Mouse (Mus musculus) cortical plate, adult 2 months (tissue): Measurements from ENCODE around the gene Cyp2j6. TPM values are rescaled to one million over a fixed set of nuclear protein-coding genes. Genes with fewer than 3 reads are reported as not detected.

ENCODE experiments used
- H3K27ac ChIP-seq: fragments of 200-500 bp; 2 replicates; pipeline ENCODE4 v1.5.1; 2012; ENCODE audit warnings: low read length, control low read depth, inconsistent platforms; ENCODE audit not compliant: insufficient read depth
- H3K4me1 ChIP-seq: fragments of 200-500 bp; 2 replicates; pipeline ENCODE4 v1.6.1; 2011; ENCODE audit warnings: low read length; ENCODE audit not compliant: control insufficient read depth, insufficient read depth
- H3K4me3 ChIP-seq: fragments of 200-500 bp; 2 replicates; pipeline ENCODE4 v1.5.1; 2011; ENCODE audit warnings: mild to moderate bottlenecking, low read length, control low read depth; ENCODE audit not compliant: insufficient read depth
- CTCF ChIP-seq: fragments of 200-500 bp; IDR thresholded peaks from 2 replicates; pipeline ENCODE4 v1.5.1; 2011; ENCODE audit warnings: mild to moderate bottlenecking, control low read depth, low read length; ENCODE audit not compliant: insufficient read depth; ENCODE audit errors: extremely low read depth
- POLR2A ChIP-seq: fragments of 200-500 bp; IDR thresholded peaks from 2 replicates; pipeline ENCODE4 v1.6.1; 2011; ENCODE audit warnings: mild to moderate bottlenecking, low read length, control low read depth; ENCODE audit not compliant: insufficient read depth; ENCODE audit errors: extremely low read depth
- polyA plus RNA-seq: library from polyadenylated mRNA; depleted of rRNA; stranded (reverse); fragments of >200 nt; gene quantifications from 2 replicates; pipeline ENCODE4 v1.2.3, GENCODE M21; 2012; rRNA removed

Gene Cyp2j6
- polyA plus RNA-seq, 1 experiment, result 14.3 TPM

DNA sequence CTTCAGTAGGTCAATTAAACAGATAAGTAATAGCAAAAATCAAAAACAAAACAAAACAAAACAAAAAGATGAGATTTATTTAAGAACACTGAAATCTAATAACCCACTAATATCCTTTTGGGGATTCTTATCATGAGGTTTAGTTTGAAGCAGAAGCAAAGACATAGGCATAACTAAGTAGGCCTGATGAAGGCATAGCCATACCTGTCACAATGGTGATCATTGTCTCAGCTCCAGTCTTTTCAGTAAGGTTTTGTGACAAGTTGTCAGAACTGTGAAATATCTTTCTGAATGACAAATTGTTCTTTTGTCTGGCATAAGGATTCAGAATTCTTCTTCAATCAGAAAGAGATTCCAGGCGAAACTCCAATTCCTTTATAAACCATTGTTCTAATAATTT is 6.3 kb upstream of the Cyp2j6 start:
- H3K27ac ChIP-seq, result no peak overlapping the region
- no peak for TF ChIP-seq CTCF
- TF ChIP-seq POLR2A, result no peak
- H3K4me3 ChIP-seq, result no peak overlapping the region
- H3K4me1 ChIP-seq, result no peaks in the 10 kb centered on the region

DNA sequence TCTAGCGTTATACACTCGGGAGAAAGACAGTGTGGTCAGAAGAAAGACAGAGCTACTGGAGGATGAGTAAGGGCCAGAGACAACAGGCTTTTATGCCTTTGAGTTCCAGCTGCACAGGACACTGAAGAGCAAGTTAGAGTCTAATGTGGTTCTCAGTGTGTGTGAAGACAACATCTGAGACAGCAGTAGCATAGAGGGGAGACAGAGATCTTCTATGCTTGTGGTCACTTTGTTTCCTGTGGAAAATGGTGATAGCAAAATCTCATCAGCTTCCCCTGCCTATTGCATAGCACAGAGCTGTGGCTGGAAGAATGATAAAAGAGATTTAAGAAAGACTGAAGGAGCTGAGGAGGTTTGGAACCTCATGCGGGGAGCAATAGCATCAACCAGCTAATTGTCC is 1.8 kb downstream of the Cyp2j6 start:
- TF ChIP-seq POLR2A, result no peak
- no peak for TF ChIP-seq CTCF
- Histone ChIP-seq H3K27ac (peak overlapping the region; percentile 71; the same call in 1 of the 2 replicates), H3K4me1 (peaks cover 2% of the 10 kb centered on the region; the same call in 1 of the 2 replicates), H3K4me3 (no peak overlapping the region; the same call in 1 of the 2 replicates)

DNA sequence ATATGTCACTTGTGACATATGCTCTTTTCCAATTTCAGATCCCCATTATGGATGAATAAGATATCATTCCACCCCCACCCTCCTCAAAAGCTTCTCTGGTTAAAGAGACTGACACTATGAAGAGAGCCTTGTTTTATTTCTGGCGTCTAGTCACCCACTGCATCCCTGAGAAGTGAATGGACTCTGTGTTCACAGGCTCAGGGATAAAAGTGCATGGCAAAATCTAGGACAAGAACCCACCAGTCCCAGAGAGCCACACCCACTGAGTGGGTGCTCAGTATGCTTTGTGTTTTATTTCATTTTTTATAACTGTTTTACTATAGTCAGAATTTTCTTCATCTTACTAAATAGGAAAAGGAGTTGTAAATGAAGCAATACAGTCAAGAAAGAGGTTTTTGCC is 7.5 kb downstream of the Cyp2j6 start:
- Histone ChIP-seq H3K27ac (no peak overlapping the region), H3K4me1 (peaks cover 5% of the 10 kb centered on the region), H3K4me3 (no peak overlapping the region)
- no peak for TF ChIP-seq CTCF
- TF ChIP-seq POLR2A, result no peak

DNA sequence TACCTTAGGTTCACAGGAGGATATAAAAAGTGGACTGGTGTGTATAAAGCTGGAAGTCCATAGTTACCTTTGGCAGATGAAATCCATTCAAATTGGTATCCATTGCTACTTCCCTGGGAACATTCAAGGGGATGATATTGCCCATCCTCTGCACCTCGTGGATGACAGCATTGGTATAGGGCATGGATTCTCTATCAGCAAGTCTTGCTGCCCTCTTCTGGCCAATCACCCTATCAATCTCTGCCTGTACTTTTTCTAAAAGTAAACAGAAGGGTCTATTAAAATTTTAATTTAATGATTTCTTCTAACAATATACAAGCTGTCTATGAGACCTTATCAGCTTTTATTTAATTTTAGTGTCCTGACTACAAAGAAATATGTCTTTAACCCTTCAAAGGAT is 27.7 kb downstream of the Cyp2j6 start:
- no peak overlapping the region for H3K27ac ChIP-seq
- TF ChIP-seq POLR2A (no peak), CTCF (0 out of 2 replicates have a peak, but pooled peaks have one; percentile 29)
- no peak overlapping the region for H3K4me3 ChIP-seq
- H3K4me1 ChIP-seq, result no peaks in the 10 kb centered on the region

DNA sequence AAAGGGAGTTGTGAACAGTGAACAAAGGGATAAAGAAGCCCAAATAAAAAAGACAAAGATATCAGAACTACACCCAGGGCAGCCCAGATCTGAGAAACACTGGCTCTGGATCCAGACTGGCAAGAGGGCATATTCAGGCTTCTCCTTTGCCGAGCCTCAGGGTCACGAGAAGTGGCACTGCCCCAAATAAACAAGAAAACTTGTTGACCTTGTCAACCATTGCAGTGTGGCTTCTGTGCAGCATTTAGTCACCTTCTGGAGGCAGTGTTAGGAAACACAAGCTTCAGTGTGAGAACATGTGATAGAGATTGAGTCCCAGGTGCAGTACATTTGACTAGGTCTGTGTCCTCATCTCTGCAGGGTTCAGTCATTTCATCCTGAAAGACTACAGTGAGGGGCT is 31.2 kb downstream of the Cyp2j6 start:
- no peak overlapping the region for H3K27ac ChIP-seq
- no peak overlapping the region for H3K4me3 ChIP-seq
- TF ChIP-seq CTCF (no peak), POLR2A (no peak)
- no peaks in the 10 kb centered on the region for H3K4me1 ChIP-seq

DNA sequence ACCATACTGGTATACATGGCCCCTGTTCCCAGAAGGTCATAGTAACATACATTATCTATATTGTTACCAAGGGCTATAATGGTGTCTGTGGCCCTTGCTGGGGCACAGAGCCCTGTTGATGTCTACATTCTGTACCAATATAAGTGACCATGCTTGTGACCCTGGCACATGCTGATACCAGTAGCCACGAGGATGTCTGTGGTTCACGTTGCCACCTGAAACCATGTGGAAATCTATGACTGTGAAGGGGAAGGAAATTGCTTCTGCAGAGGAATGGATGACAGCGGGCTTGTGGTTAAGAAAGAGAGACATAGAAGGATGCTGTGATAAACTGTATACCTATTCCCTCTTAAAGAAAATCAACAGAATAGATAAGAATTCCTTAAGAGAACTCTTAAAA is 43.4 kb downstream of the Cyp2j6 start:
- Histone ChIP-seq H3K4me1 (no peaks in the 10 kb centered on the region), H3K4me3 (no peak overlapping the region), H3K27ac (no peak overlapping the region)
- TF ChIP-seq POLR2A (no peak), CTCF (no peak)

DNA sequence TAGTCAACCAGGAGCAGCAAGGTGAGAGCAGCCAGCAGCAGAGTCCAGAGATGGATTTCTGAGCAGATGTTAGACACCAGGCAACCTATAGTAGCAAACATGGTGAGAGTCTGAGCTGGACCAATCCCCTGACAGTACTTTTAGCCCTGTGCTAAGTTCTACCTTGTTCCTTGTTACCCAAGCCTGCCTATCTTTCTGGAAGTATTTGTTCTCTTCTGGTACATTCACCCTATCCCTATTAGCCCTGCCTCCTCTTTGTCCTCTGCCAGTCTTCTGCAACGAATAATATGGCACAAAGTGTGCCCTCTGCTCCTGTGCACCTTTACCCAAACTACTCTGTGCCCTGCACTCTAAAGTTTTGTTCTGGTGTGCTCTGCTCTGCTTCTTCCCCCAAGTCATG is 46.2 kb downstream of the Cyp2j6 start, which contains the start of gene Cyp2j8:
Gene Cyp2j8 (minus strand): TSS at position 101 of the 400 bp plus-strand sequence.
- H3K4me3 ChIP-seq, result no peak within 1 kb of the TSS
- H3K4me1 ChIP-seq, result no peaks in the 10 kb centered on the region
- H3K27ac ChIP-seq, result no peak within 1 kb of the TSS
- no peak for TF ChIP-seq CTCF
- no peak for TF ChIP-seq POLR2A

Other genes with a start within 250 kb of the Cyp2j6 start
- not detected in 2 replicates for gene Cyp2j11, start 205.0 kb downstream of the Cyp2j6 start, polyA plus RNA-seq
- 0.23 and 0.25 TPM in 2 replicates for gene Cyp2j8, start 46.3 kb downstream of the Cyp2j6 start, polyA plus RNA-seq
- 36.5 and 37.6 TPM in 2 replicates for gene Cyp2j9, start 37.9 kb upstream of the Cyp2j6 start, polyA plus RNA-seq
- not detected in 2 replicates for gene Cyp2j5, start 110.5 kb upstream of the Cyp2j6 start, polyA plus RNA-seq
- not detected in 2 replicates for gene Gm12695, start 231.5 kb upstream of the Cyp2j6 start, polyA plus RNA-seq